Mouse (Mus musculus): ENCODE results near the gene Rbfox3. TPM values are rescaled to one million over a fixed set of nuclear protein-coding genes. Genes with fewer than 3 reads are reported as not detected.

The Rbfox3 gene
- polyA plus RNA-seq, 1 experiment from 2014 or later = 0.76 TPM

DNA sequence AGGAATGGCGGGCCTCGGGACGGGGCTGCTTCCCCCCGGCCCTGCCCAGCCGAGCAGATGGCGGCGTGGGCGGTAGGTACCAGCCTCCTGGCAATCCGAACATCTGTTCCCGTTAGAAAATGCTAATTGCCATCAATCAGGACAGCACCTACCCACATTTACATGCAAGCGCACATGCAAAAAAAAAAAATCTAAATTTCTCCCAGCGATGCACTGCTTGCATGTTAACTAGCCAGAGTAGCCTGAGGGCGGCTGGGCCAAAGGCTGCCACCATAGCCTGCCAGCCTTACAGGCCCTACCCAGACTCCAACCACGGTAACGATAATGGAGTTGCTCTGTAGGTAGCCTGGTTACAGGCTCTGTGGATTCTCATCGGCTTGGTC is 117.8 kb downstream of the Rbfox3 start:
- no peak for TF ChIP-seq CTCF (IDR thresholded peaks at IDR 0.05; ENCODE audit: low read depth)
- TF ChIP-seq EP300 (optimal IDR thresholded peaks at IDR 0.05) = no peak

DNA sequence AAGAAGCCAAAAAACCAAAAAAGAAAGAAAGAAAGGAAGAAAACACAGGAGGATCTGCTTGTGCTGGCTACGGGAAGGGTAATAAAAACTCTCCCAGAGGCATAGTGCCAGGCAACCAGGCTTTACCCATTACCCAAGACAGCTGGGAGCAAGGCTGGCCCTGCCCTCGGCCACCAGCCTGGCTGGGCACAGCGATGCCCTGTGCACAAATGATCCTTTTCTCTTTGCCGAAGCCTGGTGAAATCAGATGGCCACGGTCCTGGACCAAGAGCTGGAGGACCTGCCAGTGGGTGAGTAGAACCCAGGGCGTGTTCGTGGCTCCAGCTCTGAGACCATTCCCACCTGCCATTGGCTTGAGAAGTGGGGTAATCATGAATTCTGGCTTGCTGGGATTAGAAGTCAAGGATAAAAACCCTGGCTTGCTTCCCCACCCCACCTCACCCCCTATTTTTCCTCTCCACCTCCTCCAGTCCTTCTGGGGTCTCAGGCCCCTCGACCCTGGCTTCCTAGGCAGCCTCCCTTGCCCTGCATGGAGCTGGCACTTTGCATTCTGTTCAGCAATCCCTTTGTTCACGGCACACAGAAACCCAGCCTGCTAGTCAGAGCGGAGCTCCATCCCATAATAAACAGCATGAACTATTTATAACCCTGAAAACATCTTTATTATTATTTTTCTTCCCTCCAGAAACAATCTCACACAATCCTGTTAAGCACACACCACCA is 118.3 kb downstream of the Rbfox3 start:
- no peak for ATAC-seq (ENCODE audit: low FRiP score, low TSS enrichment)
- no peak for TF ChIP-seq EP300 (optimal IDR thresholded peaks at IDR 0.05)
- no peak for TF ChIP-seq CTCF (IDR thresholded peaks at IDR 0.05; ENCODE audit: low read depth)
- 67% methylated on average over 10 of the region's 10 CpGs for WGBS

More for the DNA sequence above, 117.8 kb downstream of the Rbfox3 start:
- no peak for DNase-seq (ENCODE audit: low spot score)
- Histone ChIP-seq H3K36me3 (ENCODE audit: control insufficient read depth, insufficient read depth, low read length) (no peaks in the 10 kb centered on the region), H3K4me1 (replicated peaks; ENCODE audit: control insufficient read depth, insufficient read depth) (no peaks in the 10 kb centered on the region), H3K4me3 (ENCODE audit: low read depth, low read length) (no peak overlapping the region), H3K27me3 (ENCODE audit: control insufficient read depth, insufficient read depth, low read length) (no peaks in the 10 kb centered on the region), H3K9me3 (ENCODE audit: control insufficient read depth, low read length) (no peaks in the 10 kb centered on the region), H3K4me2 (replicated peaks; ENCODE audit: low read depth) (no peak overlapping the region), H3K9ac (ENCODE audit: low read length) (no peak overlapping the region), H3K27ac (replicated peaks) (no peak overlapping the region)
- ATAC-seq (ENCODE audit: low FRiP score, low TSS enrichment) = no peak
- WGBS = 77% methylated on average over 16 of the region's 16 CpGs

DNA sequence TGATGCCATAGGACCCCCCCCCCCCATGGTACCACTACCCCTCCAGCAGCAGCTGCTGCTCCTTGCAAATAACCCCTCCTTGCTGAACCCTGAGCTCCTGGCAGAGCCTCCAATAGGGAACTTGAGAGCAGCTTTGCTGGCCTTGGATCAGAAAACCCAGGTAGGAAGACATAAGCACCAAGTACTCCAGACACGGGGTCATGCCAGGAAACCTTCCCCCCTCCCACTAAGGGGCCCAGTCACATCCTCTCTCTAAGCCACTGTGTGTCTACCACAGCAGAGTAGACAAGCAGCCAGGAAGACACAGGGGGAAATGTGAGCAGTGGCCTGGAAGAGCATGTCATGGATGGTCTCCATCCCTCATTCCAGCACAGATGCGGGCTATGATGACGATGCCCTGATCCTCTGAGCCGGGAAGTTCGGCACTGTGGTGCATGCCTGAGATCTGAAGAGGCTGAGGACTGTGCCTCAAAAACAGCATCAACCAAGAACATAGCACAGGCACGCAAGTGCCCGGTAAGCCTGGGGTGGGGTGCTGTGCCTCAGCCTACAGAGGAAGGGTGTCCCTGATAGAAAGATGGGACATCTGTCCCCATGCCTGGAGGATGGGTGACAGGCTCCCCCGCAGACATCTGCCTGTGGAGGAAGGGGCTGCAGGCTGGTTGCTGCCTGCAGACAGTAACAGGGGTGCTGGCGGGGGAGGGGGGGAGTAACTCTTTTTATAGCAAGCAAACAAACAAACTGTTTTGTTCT is 119.1 kb downstream of the Rbfox3 start:
- Histone ChIP-seq H3K9me3 (ENCODE audit: control insufficient read depth, low read length) (no peaks in the 10 kb centered on the region), H3K4me3 (ENCODE audit: low read depth, low read length) (no peak overlapping the region), H3K4me1 (replicated peaks; ENCODE audit: control insufficient read depth, insufficient read depth) (no peaks in the 10 kb centered on the region), H3K9ac (ENCODE audit: low read length) (no peak overlapping the region), H3K4me2 (replicated peaks; ENCODE audit: low read depth) (no peak overlapping the region), H3K27me3 (ENCODE audit: control insufficient read depth, insufficient read depth, low read length) (no peaks in the 10 kb centered on the region), H3K27ac (replicated peaks) (no peak overlapping the region), H3K36me3 (ENCODE audit: control insufficient read depth, insufficient read depth, low read length) (no peaks in the 10 kb centered on the region)
- TF ChIP-seq CTCF (IDR thresholded peaks at IDR 0.05; ENCODE audit: low read depth) (no peak), EP300 (optimal IDR thresholded peaks at IDR 0.05) (no peak)
- DNase-seq (ENCODE audit: low spot score) (no peak), ATAC-seq (ENCODE audit: low FRiP score, low TSS enrichment) (no peak)
- WGBS = 79% methylated on average over 9 of the region's 9 CpGs

More for the DNA sequence above, 118.3 kb downstream of the Rbfox3 start:
- Histone ChIP-seq H3K9ac (ENCODE audit: low read length) (no peak overlapping the region), H3K36me3 (ENCODE audit: control insufficient read depth, insufficient read depth, low read length) (no peaks in the 10 kb centered on the region), H3K4me1 (replicated peaks; ENCODE audit: control insufficient read depth, insufficient read depth) (no peaks in the 10 kb centered on the region), H3K27ac (replicated peaks) (no peak overlapping the region), H3K4me2 (replicated peaks; ENCODE audit: low read depth) (no peak overlapping the region), H3K9me3 (ENCODE audit: control insufficient read depth, low read length) (no peaks in the 10 kb centered on the region), H3K27me3 (ENCODE audit: control insufficient read depth, insufficient read depth, low read length) (no peaks in the 10 kb centered on the region), H3K4me3 (ENCODE audit: low read depth, low read length) (no peak overlapping the region)
- DNase-seq (ENCODE audit: low spot score) = no peak

DNA sequence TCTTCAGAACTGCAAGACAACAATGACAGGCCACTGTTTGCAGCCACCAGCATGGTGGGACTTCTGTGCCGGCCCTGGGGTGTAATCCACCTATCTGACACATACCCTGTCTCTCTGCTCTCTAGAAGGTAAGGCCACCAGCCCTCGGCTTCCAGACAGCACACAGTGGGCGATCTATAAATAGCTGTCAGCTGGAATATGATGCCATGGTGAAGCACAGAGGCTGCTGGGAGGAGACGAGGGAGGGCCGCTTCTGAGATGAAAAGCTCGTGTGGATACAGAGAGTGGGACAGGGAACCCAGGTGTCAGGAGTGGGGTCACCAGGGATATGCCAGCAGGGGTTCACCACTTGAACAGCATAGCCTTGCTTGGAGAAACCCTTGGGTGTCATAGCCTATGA is 120.0 kb downstream of the Rbfox3 start:
- no peaks in the 10 kb centered on the region for H3K27me3 ChIP-seq (ENCODE audit: control insufficient read depth, insufficient read depth, low read length)
- no peaks in the 10 kb centered on the region for H3K4me1 ChIP-seq (replicated peaks; ENCODE audit: control insufficient read depth, insufficient read depth)
- H3K36me3 ChIP-seq (ENCODE audit: control insufficient read depth, insufficient read depth, low read length) = no peaks in the 10 kb centered on the region
- no peak overlapping the region for H3K27ac ChIP-seq (replicated peaks)
- DNase-seq (ENCODE audit: low spot score) (no peak), ATAC-seq (ENCODE audit: low FRiP score, low TSS enrichment) (no peak)
- 54% methylated on average over 6 of the region's 6 CpGs for WGBS
- H3K9ac ChIP-seq (ENCODE audit: low read length) = no peak overlapping the region
- H3K9me3 ChIP-seq (ENCODE audit: control insufficient read depth, low read length) = no peaks in the 10 kb centered on the region
- no peak for TF ChIP-seq EP300 (optimal IDR thresholded peaks at IDR 0.05)
- TF ChIP-seq CTCF (IDR thresholded peaks at IDR 0.05; ENCODE audit: low read depth) = no peak
- no peak overlapping the region for H3K4me3 ChIP-seq (ENCODE audit: low read depth, low read length)
- H3K4me2 ChIP-seq (replicated peaks; ENCODE audit: low read depth) = no peak overlapping the region

DNA sequence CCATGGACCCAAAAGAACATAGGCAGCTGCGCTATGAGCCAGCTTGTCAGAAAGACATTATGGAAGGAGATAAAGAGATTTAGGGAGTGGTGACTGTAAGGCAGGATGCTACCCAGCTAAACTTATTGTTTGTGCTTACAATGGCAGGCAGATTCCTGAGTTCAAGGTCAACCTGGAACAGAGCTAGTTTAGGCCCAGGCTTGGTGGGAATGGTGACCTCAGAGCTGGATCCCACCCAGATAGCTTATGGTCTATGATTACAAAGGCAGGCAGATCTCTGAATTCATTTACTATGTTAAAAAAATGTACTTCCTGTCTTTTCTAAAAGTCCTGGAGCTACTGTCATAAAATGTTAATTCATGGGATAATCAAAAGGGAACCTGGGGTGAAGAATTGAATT is 123.3 kb downstream of the Rbfox3 start:
- no peak for ATAC-seq (ENCODE audit: low FRiP score, low TSS enrichment)
- 87% methylated on average over 1 of the region's 1 CpGs for WGBS
- no peak overlapping the region for H3K4me3 ChIP-seq (ENCODE audit: low read depth, low read length)

DNA sequence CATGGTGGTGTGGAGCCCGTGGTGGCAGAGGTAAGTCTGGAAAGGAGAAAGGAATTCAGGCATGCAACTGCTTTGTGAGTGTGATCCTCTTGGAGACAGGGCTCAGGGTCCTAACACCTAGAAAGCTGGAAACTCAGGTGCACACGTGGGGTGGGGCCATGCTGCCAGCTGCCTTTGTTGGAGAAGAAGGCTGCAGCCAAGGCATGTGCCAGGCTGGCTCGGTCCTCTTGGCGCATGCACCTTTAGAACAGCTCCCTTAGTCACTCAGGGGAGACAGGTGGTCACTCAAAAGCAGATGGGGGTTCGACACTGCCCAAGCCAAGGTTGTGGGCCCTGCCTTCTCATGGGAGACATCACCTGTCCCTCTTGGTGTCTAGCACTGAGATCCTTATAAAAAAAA is 128.7 kb downstream of the Rbfox3 start:
- H3K36me3 ChIP-seq (ENCODE audit: control insufficient read depth, insufficient read depth, low read length) = no peaks in the 10 kb centered on the region
- ATAC-seq (ENCODE audit: low FRiP score, low TSS enrichment) (no peak), DNase-seq (ENCODE audit: low spot score) (no peak)

More for the DNA sequence above, 123.3 kb downstream of the Rbfox3 start:
- Histone ChIP-seq H3K27ac (replicated peaks) (no peak overlapping the region), H3K4me2 (replicated peaks; ENCODE audit: low read depth) (no peak overlapping the region), H3K36me3 (ENCODE audit: control insufficient read depth, insufficient read depth, low read length) (no peaks in the 10 kb centered on the region), H3K27me3 (ENCODE audit: control insufficient read depth, insufficient read depth, low read length) (no peaks in the 10 kb centered on the region), H3K9me3 (ENCODE audit: control insufficient read depth, low read length) (no peaks in the 10 kb centered on the region), H3K9ac (ENCODE audit: low read length) (no peak overlapping the region), H3K4me1 (replicated peaks; ENCODE audit: control insufficient read depth, insufficient read depth) (no peaks in the 10 kb centered on the region)
- no peak for DNase-seq (ENCODE audit: low spot score)
- TF ChIP-seq CTCF (IDR thresholded peaks at IDR 0.05; ENCODE audit: low read depth) (no peak), EP300 (optimal IDR thresholded peaks at IDR 0.05) (no peak)

More for the DNA sequence above, 128.7 kb downstream of the Rbfox3 start:
- Histone ChIP-seq H3K4me1 (replicated peaks; ENCODE audit: control insufficient read depth, insufficient read depth) (no peaks in the 10 kb centered on the region), H3K4me3 (ENCODE audit: low read depth, low read length) (no peak overlapping the region), H3K9ac (ENCODE audit: low read length) (no peak overlapping the region), H3K27ac (replicated peaks) (no peak overlapping the region), H3K4me2 (replicated peaks; ENCODE audit: low read depth) (no peak overlapping the region), H3K9me3 (ENCODE audit: control insufficient read depth, low read length) (no peaks in the 10 kb centered on the region), H3K27me3 (ENCODE audit: control insufficient read depth, insufficient read depth, low read length) (no peaks in the 10 kb centered on the region)
- no peak for TF ChIP-seq EP300 (optimal IDR thresholded peaks at IDR 0.05)
- TF ChIP-seq CTCF (IDR thresholded peaks at IDR 0.05; ENCODE audit: low read depth) = no peak
- 78% methylated on average over 5 of the region's 5 CpGs for WGBS

All from stomach, postnatal 0 days (tissue).